Mouse (Mus musculus): ENCODE results near the gene Bcar1.

Gene Bcar1

DNA sequence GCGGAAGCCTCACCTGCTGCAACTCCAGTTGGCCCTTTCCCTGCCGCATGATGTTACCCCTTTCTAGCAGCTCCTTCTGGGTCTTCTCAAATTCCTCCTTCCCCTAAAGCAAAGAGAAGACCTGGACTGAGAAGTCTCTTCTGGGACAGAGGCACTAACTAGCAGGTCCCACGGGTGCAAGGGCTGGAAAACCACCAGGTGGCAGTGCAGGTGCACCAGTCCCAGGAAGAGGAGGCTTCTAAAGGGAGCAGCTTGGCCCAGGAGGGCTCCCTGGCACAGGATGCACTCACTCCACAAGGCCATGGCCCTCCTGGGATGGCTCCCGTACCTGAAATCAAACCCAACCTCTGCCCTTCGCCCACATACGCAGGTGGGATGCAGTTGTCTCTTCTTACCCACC, 31.0 kb downstream of the Bcar1 start:
- peak; percentile 72 for DNase-seq

DNA sequence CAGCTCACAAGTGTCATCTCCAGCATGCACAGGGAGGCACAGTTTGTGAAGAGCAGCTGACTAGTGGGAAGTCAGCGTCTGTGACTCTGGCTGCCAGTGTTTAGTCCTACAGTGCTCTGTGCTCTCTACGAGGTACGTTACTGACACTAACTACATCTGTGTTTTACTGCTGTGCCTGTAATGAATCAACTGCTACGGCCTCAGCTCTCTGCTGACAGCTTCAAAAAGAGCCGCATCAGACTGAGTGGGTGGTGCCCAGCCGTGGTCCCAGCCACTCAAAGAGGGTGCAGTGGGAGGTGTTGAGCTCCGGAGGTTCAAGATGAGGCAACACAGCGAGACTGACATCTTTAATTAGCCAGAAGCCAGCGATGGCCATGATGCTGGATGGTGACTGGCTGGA, 31.5 kb downstream of the Bcar1 start:
- peak; percentile 12 for DNase-seq

DNA sequence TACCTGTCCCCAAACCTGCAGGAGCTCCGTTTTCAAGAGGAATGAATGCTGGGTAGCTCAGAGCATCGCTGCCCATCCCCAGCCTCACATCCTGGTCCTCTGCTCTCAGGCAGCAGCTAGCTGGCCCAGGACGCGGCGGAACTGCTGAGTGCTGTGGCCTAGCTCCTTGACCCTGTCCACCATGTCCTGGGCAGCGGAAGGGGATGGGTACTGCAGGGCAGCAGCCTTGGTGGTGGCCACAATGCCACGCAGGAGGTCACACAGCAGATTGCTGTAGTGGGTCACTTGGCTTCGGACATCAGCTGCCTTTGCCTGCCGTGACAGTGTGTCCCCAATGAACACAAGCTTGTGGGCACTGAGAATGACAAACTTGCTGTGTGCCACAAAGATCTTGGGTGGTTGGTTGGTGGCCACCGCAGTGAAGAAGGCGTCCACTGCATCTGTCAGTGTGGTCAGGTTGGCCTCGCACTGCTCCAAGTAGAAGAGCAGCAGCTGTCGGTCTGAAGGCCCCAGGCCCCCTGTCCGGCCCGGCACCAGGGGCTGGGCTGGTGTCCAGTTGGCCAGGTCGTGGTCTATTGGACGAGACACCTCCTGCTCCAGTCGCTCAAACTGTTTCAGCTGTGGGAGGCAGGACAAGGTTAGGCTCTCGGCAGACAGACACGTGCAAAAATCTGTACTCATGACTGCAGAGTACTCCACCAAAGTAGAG, 32.7 kb downstream of the Bcar1 start:
- no peak for DNase-seq

DNA sequence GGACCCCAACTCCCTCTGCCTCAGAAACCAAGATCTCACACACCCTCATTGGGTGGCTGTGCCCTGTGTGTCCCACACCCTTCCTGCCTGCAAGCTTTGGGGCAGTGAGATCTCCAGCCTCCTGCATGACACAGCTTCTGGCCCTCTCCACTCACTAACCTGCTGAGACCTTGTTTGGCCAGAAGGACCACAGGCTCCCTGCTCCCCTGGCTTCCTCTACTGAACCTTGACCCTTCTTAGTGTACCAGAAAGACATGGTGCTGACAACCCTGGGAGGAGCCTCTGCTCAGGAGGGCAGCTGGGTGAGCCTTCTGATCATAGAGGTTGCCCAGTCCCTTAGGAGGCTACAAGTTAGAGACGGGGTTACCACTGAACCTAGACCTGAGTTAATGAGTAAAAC, 34.4 kb downstream of the Bcar1 start:
- DNase-seq, result peak; percentile 92

DNA sequence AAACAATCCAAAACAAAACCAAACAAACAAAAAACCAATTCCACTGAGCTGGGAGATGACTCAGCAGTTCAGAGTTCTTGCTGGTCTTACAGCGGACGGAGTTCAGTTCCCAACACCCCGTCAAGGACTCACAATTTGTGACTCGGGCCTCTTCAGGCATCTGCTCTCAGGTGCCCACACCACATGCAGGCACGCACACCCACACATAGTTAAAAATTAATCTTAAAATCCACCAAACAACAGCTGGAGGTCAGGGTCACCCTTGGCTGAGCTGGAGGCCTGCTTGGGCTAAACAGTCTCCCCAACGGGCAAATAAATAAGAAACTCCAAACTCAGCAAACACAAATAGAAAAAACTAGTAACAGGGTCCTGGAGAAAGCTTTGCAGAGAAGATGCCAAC, 35.3 kb downstream of the Bcar1 start:
- DNase-seq, result peak; percentile 95

DNA sequence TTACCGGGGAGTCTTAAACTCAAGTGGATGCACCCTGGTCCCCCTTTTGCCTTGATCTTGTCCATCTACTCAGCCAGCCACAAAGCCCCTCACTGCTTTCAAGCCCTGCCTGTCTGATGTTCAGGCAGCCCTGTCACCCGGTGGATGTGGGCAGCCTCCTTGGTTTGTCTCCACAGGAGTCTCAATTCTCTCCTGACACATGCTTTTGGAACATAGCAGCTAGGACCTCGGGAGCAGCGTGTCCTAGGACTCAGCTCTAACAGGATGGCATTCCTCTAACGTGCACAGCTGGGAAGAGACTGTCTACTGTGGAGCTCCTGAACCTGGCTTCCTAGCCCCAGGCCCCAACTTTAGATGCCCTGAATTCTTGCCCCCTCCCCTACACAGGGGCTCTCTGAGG, 37.9 kb downstream of the Bcar1 start:
- DNase-seq, result no peak

DNA sequence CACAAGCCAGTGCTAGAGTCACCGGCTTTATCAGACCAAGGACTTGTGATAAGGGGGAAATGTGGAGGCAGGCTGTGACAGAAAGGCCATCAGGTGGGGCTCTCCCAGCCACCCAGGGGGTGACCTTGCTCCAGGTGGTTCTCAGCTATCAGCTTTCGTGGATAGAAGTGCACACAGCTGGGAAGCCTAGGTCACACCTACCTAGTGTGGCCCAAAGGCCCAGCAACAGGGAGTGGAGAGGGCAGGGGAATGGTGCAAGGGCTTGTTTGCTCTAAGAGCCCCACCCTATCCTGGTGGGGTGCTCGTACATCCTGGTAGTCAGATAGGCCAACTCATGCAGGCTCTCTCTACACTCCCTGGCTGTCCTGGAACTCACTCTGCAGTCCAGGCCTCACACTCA, 38.4 kb downstream of the Bcar1 start:
- DNase-seq, result no peak

DNA sequence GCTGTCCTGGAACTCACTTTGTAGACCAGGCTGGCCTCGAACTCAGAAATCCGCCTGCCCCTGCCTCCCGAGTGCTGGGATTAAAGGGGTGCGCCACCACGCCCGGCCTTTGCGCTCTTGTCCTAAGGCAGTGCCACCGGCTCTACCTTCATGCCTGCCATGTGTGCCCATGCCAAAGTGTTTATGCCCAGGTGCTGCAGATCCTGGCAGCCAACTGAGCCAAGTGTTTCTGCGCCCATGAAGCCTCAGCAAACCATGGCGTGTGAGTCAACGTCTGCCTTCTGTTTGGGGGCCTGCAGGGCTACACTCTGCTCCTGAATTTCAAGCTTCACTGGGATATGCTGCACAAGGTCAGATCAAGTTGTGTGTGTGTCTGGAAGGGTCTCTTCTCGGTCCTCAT, 39.0 kb downstream of the Bcar1 start:
- no peak for DNase-seq

DNA sequence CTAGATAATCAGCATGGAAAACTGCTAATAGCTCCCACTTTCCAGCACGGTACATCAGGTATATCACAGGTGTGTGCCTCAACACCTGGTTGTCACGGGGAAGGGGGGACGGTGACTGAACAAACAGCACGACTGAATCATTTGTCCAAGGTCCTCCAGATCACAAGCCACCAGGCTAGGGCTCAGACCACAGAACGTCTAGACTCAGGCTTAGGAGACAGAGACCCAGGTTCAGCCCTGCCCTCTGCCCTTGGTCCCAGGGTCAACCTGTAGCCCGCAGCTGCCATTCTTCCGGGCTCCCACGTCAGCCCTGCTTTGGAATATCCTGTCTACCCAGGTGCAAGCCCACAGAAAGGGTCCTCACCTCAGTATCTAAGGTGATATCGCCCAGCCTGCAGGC, 42.2 kb downstream of the Bcar1 start:
- no peak for DNase-seq

DNA sequence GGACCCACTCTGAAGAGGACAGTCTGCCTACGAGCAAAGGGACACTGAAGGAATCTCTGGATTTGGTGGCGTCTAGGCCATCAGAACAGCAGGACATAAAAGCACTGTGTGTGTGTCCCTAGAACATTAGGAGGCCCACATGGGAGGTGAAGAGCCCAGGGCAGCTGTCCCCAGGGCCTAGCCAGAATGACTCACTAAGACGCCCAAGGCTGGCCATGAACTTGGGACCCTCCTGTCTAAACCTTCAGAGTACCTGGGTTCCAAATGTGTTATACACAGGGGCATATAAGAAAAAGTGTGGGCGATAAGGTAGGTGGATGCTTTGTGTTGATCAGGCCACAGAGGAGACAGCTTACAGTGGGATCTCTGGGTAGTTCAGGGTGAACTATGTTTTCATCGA, 42.9 kb downstream of the Bcar1 start:
- no peak for DNase-seq

DNA sequence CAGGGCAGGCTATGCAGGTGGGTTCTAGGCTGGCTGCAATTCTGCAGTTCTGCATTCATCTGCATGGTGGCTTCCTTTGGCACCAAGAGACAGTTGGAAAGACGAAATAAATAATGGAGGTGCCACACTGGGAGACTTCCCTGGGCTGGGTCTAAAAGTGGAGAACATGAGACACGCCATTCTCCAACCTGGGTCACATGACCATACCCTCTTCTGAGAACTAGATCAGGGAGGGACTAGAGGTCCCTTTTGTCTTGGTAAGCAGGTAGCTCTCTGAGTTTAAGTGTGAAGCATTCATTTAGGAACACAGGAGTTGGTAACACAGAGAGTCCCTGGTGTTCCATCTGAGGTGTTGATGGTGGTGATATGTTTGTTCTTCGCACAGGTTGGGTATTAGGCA, 43.4 kb downstream of the Bcar1 start:
- DNase-seq, result no peak

DNA sequence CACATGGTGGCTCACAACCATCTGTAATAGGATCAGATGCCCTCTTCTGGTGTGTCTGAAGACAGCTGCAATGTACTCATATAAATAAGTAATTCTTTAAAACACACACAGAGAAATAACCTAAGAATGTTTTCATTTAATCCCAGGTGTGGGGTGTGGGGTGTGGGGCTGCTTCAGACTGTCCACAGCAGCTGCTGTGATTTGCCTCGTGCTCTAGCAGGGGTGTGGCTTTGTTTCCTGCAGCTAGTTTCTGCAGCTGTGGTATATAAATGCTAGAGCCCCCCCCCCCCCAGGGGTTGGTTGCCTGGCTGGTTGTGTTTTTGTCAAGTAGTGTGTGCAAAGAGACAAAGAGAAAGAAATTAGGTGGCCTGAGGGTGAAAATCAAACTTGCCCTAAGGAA, 44.6 kb downstream of the Bcar1 start:
- no peak for DNase-seq

DNA sequence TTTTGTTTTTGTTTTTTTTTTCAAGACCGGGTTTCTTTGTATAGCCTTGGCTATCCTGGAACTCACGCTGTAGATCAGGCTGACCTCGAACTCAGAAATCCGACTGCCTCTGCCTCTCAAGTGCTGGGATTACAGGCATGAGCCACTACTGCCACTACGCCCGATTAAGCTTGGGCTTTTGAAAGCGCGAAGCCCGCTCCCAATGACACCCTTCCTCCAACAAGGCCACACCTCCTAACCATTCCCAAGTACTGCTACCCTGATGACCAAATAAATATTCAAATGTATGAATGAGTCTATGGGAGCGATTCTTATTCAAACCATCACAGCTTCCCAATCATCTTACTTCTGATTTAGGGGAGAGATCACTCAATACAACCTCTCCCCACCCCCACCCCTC, 46.0 kb downstream of the Bcar1 start:
- no peak for DNase-seq

DNA sequence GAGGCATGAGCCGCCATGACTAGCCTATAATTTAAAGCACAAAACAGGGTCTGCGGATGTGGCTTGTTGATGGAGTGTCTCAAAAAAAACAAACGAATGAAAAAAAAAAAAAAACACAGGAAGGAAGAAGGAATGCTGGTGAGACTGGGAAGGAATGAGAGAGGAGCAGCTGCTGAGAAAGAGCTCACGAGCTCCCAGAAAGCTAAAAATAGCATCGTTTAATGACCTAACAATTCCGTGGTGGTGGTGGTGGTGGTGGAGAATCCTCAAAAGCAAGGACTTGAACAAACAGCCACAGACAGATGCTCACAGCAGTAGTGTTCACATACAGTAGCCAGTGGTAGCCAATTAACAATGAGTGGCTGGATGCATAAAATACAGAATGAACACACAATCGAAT, 48.2 kb downstream of the Bcar1 start:
- no peak for DNase-seq

DNA sequence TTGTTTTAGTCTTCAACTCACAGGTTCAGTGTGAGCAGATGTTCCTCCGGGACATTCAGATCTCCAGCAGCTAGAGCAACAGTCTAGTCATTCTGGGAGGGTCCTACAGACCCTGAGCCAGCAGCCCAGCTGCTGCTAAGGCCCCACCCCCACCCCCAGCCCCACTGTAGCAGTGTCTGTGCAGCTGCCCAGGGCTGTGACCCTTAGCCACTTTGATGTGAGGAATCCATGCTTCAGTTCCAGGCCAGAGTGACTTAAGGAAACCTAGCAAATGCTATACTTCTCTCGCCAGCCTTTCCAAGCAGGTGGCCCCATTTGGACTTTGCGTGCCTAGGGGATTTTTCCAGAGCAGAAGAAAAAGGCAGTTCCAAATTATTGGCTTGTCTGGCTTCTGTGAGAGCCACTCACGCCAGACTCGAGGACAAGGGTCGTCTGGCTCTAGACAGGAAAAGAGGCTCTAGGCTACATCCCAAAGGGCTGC, 50.3 kb downstream of the Bcar1 start:
- no peak for DNase-seq

DNA sequence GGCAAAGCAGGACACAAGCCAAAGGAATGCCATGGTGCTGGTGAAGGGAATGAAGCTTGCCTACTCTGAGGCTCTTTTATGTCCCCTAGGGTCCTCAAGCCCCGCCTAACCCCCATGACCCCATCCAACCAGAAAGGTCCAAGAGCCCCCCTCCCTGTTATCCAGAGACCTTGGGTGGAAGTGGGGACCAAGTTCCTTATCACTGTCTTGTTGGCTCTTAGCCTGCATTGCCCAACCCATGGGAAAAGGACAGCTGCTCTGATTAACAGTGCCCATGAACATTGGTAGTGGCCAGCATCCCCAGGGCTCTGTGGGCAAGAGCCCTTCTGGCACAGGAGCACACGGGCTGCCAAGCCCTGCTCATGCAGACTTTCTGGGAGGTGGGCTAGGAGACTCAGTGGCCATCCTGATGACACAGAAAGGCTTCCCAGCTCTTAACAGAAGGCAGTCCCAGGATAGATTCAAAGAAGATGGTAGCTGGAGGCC, 52.6 kb downstream of the Bcar1 start, which contains the start of gene Ctrb1:
TSS of gene Ctrb1 (minus strand) at position 51 of the 486 bp plus-strand sequence.
- DNase-seq, result no peak

DNA sequence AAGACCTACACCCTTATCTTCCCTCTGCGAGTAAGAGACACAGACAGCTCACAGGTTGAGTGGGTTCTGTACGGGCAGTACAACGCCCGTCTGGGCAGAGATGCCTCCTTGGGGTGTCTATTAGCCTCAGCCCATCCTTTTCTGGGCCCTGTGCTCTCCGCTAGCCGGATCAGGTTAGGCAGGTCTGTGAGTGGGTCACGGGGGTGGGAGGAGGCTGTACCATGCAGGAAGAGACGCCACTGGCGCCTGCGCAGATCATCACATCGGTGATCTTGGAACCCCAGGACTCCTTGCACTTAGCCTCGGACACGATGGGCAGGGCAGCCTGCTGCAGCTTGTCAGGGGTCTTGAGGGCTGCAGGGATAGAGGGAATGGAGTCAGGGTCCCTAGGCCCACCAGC, 56.7 kb downstream of the Bcar1 start:
- no peak for DNase-seq

DNA sequence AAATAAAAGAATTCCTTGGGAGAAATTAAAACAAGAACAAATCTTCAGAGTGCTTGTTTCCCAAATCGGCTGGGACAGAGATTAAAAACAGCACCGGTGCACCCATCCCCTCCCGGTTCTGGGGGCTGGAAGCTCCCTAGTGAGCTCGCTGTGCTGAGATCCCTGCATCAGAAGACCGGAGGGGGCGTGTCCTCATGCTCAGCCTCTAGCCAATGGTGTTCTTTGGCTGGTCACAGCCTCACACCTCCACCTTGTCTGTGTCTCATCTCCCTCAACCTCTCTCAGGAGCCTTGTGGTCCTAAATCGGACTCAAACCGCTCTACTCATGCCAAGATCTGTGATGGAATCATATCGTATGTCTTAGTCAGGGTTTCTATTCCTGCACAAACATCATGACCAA, 61.1 kb downstream of the Bcar1 start:
- no peak for DNase-seq

DNA sequence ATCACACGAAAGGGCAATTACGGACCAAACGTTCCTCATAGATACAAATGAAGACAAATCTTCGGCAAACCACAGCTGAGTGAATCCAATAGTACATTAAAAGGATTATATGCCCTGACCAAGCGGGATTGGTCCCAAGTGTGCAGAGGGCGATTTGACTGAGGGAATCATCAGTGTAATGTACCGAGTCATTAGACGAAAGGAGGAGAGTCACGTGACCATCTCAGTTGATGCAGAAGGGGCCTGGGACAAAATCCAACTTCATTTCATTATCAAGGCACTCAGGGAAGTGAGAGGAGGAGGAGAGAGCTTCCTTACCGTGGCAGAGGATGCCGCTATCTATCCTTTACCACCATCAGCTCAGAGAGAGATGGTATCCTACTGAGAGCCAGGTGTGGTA, 62.5 kb downstream of the Bcar1 start:
- no peak for DNase-seq

DNA sequence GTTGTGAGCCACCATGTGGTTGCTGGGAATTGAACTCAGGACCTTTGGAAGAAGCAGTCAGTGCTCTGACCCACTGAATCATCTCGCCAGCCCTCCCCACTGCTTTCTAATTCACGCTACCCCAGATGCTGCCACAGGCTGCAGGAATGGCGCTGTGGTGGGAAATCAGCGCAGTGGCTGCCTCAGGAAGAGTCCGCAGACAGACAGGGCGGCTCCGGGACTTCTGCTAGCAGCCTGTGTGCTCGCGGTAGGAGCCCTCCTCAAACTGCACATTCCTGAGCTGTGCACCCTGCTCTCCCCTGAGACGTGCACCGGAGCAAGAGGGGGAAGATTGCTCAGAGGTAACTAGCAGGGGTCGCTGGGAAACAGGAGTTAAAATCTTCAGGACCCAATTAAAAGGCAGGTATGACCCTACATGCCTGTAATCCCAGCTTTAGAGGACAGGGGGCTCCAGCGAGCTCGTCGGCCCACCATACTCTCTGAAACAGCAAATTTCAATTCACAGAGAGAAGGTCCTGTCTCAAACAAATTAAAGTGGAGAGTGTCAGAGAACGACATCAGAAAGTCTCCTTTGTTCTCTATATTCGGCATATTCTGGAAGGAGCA, 63.1 kb downstream of the Bcar1 start:
- no peak for DNase-seq

DNA sequence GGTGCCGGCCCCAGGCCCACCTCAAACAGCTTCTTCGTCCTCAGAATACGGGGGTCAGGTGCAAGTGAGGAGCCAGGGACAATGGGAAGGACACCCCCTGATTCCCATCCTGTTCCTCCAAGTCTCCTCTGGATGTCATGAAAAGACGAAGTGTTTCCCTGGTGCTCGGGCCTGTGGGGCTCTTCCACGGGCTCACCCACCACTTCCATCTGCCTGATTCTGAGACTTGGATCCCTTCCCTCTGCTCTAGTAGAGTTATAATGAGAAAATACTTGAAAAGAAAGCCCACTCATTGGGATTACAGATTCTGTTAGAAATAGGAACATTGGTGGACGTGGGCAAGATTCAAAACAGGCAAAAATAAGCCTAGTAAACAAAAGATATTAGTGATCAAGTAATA, 64.8 kb downstream of the Bcar1 start:
- DNase-seq, result no peak

DNA sequence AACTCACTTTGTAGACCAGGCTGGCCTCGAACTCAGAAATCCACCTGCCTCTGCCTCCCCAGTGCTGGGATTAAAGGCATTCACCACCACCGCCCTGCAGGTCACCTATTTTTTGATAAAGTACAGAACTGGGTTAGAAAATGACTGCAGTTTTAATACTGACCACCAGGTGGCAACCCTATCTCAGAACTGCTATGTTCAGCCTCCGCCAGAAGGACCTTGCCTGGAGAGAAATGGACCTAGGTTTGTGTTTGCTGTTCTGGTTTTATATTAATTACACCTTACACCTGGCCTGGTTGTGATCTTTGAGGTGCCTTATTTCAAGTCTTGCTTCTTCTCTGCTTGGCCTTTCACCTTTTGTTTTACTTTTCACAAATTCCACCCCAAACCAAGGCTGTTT, 65.5 kb downstream of the Bcar1 start:
- DNase-seq, result peak; percentile 58

DNA sequence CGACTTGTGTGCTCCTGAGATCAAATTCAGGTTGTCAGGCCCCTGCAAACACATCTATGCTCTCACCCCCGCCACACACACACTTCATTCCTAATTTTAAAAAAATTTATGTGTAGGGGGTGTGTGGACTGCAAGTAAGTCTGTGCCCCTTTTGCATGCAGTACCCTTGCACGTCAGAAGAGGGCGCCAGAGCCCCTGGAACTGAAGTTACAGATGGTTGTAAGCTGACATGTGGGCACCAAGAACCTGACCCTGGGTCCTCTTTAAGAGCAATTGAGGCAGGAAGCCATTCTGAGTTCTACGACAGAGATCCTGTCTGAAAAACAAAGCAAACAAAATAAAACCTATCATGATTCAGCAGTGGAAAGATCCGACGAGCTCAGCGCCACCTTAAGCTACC, 67.4 kb downstream of the Bcar1 start:
- no peak for DNase-seq

DNA sequence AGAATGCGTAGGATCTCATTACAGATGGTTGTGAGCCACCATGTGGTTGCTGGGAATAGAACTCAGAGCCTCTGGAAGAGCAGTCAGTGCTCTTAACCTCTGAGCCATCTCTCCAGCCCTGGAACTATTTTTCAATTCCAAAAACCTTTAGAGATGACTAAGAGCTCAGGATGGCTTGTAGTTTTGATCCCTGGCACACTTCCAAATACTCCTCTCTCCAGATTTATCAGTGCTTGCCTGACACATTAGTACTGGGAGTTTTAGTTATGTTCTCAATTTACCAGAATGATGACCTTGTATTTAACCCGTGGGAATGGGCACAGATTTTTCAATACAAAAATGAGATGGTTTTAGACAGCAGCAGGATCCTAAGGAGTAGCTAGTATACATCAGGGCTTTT, 76.9 kb downstream of the Bcar1 start:
- no peak for DNase-seq

DNA sequence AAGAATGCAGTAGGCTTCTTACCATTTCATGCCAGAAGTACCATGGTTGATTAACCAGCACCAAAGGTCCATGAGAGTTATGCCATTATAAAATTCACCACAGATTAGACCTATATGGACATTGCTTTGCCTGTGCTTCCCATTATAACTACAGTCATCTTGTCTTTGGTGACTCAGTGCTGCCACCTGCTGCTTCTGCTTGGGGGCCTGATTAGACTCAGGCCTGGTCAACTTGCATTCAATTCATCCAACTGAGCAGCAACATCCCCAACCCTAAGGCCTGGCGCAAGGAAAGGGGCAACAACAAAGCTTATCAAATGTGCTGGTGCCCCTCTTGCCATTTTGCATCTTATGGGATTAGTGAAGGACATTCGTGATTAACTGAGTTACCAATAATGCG, 81.1 kb downstream of the Bcar1 start:
- peak; percentile 79 for DNase-seq

All from kidney, adult 11 months (tissue).